8 mouse cellular contexts compared by ENCODE assay signal in the genomic region with DNA sequence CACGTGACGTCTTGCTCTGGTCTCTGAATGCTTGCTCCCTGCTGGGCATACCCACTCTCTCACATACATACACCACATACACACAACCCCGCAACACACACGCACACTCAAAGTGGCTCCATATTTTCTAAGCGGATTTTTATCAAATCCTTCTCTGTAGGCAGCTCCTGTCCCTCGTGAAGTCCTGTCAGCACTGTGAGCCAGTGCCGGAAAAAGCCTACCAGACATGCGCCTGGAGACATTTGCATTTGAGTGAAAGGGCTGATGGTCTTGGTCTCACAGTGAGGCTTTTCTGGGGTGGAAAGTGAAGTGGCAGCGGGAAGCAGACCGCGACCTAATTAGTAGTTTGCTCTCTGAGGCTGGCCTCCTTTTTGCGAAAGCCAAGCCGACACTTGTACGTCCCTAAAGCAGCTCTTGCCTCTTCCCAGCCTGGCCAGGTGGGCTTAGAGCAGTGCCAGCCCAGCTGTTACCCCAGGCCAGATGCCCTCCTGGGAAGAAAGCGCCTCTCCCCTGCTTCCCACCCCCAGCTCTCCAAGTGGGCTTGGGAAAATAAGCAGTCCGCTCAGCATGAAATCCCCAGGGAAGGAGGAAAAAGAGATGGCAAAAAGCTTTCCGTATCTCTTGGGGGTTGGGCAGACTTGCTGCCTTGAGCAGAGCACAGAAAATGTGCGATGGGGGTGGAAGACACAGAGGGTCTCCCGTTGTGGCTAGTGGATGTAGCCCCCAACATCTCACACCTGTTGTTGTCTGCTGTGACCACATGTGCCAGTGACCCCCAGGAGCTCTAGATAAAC.
DNase-seq lines count a peak whose midpoint lies in the region; ATAC-seq and TF ChIP-seq lines count a peak whose summit lies in the region.

No protein-coding gene starts in this region.

- WGBS in kidney, embryonic 15.5 days = 23% methylated on average over 19 of the region's 19 CpGs
- 17% methylated on average over 19 of the region's 19 CpGs for WGBS in embryonic facial prominence, embryonic 11.5 days
- WGBS in heart, embryonic 14.5 days = 25% methylated on average over 19 of the region's 19 CpGs
- WGBS in liver, postnatal 0 days (ENCODE audit: insufficient replicate concordance) = 30% methylated on average over 19 of the region's 19 CpGs
- WGBS in stomach, embryonic 14.5 days = 31% methylated on average over 19 of the region's 19 CpGs

- H3K27me3 ChIP-seq in kidney, embryonic 15.5 days = peaks cover 45% of the 10 kb centered on the region; the same call in 1 of the 2 replicates
- no peaks in the 10 kb centered on the region; the same call in none of the 2 replicates for H3K27me3 ChIP-seq in embryonic facial prominence, embryonic 11.5 days (ENCODE audit: control insufficient read depth, insufficient read depth, low read length)
- H3K27me3 ChIP-seq in heart, embryonic 14.5 days (ENCODE audit: control insufficient read depth, insufficient read depth, low read length) = no peaks in the 10 kb centered on the region
- no peaks in the 10 kb centered on the region for H3K27me3 ChIP-seq in liver, postnatal 0 days (ENCODE audit: insufficient read depth, low read length)
- H3K27me3 ChIP-seq in stomach, embryonic 14.5 days (ENCODE audit: control insufficient read depth, insufficient read depth, low read length) = no peaks in the 10 kb centered on the region

- peak overlapping the region; percentile 27 for H3K4me3 ChIP-seq in kidney, embryonic 15.5 days (replicated peaks)
- peak overlapping the region; percentile 6; the same call in 1 of the 2 replicates for H3K4me3 ChIP-seq in embryonic facial prominence, embryonic 11.5 days (ENCODE audit: low read depth, low read length)
- peak overlapping the region; percentile 29 to 33 for H3K4me3 ChIP-seq in heart, embryonic 14.5 days (ENCODE audit: control insufficient read depth in 1 of 2, insufficient read depth in 1 of 2, low read depth in 1 of 2, low read length in 2 of 2)
- H3K4me3 ChIP-seq in liver, postnatal 0 days (ENCODE audit: low read depth, low read length) = peak overlapping the region; percentile 15; the same call in 1 of the 2 replicates
- H3K4me3 ChIP-seq in stomach, embryonic 14.5 days (ENCODE audit: low read depth, low read length) = 0 out of 2 replicates have a peak overlapping the region, but pooled peaks have one; percentile 1

- no peak for TF ChIP-seq EP300 in liver, postnatal 0 days (IDR thresholded peaks at IDR 0.05; ENCODE audit: low read depth)

- H3K4me1 ChIP-seq in kidney, embryonic 15.5 days = peaks cover 16% of the 10 kb centered on the region; the same call in 1 of the 2 replicates
- no peaks in the 10 kb centered on the region for H3K4me1 ChIP-seq in embryonic facial prominence, embryonic 11.5 days (ENCODE audit: control insufficient read depth, insufficient read depth, low read length)
- H3K4me1 ChIP-seq in heart, embryonic 14.5 days (ENCODE audit: control insufficient read depth in 2 of 2, insufficient read depth in 2 of 2, low read length in 2 of 2) = peaks cover 3 to 10% of the 10 kb centered on the region in 2 experiments; a peak in 1 of 4 replicates
- no peaks in the 10 kb centered on the region for H3K4me1 ChIP-seq in liver, postnatal 0 days (ENCODE audit: insufficient read depth)
- H3K4me1 ChIP-seq in stomach, embryonic 14.5 days (ENCODE audit: control insufficient read depth, insufficient read depth, low read length) = no peaks in the 10 kb centered on the region

- H3K27ac ChIP-seq in kidney, embryonic 15.5 days = peak overlapping the region; percentile 37; the same call in 1 of the 2 replicates
- H3K27ac ChIP-seq in embryonic facial prominence, embryonic 11.5 days (replicated peaks; ENCODE audit: low read depth, low read length) = 0 out of 2 replicates have a peak overlapping the region, but pooled peaks have one; percentile 20
- peak overlapping the region; percentile 33 to 53; a peak in 3 of 4 replicates for H3K27ac ChIP-seq in heart, embryonic 14.5 days (replicated peaks in 1 of 2; ENCODE audit: control insufficient read depth in 1 of 2, insufficient read depth in 1 of 2, low read depth in 2 of 2, low read length in 2 of 2)
- H3K27ac ChIP-seq in liver, postnatal 0 days (ENCODE audit: low read depth) = no peak overlapping the region
- peak overlapping the region; percentile 27; the same call in 1 of the 2 replicates for H3K27ac ChIP-seq in stomach, embryonic 14.5 days (ENCODE audit: low read length)

- no peak for DNase-seq in kidney, adult 11 months
- DNase-seq in embryonic facial prominence, embryonic 11.5 days (ENCODE audit: low spot score) = peak; percentile 39
- DNase-seq in layer of hippocampus, adult 9-10 months (ENCODE audit: low spot score) = peak; percentile 16
- no peak for DNase-seq in liver, postnatal 0 days
- DNase-seq in gastrocnemius, postnatal 25 days = no peak

- peak; percentile 66 for ATAC-seq in kidney, embryonic 15.5 days (replicated peaks; ENCODE audit: low FRiP score)
- peak; percentile 74 for ATAC-seq in embryonic facial prominence, embryonic 11.5 days (replicated peaks; ENCODE audit: insufficient number of reproducible peaks, low FRiP score, low TSS enrichment, low read depth)
- no peak for ATAC-seq in heart, embryonic 14.5 days (ENCODE audit: insufficient number of reproducible peaks, insufficient read depth, low FRiP score, low read depth)
- ATAC-seq in liver, postnatal 0 days = no peak
- no peak; the same call in 1 of the 2 replicates for ATAC-seq in stomach, embryonic 14.5 days (ENCODE audit: insufficient number of reproducible peaks, insufficient read depth, low FRiP score, low read depth)

- no peak for TF ChIP-seq CTCF in liver, postnatal 0 days (IDR thresholded peaks at IDR 0.05; ENCODE audit: low read depth)

- H3K9ac ChIP-seq in kidney, embryonic 15.5 days = no peak overlapping the region
- H3K9ac ChIP-seq in embryonic facial prominence, embryonic 11.5 days (replicated peaks; ENCODE audit: low read length) = no peak overlapping the region; the same call in 1 of the 2 replicates
- H3K9ac ChIP-seq in heart, embryonic 14.5 days (ENCODE audit: low read length) = peak overlapping the region; percentile 66
- H3K9ac ChIP-seq in liver, postnatal 0 days (replicated peaks) = no peak overlapping the region
- H3K9ac ChIP-seq in stomach, embryonic 14.5 days (replicated peaks; ENCODE audit: low read depth, low read length) = no peak overlapping the region

- H3K36me3 ChIP-seq in kidney, embryonic 15.5 days = no peaks in the 10 kb centered on the region
- no peaks in the 10 kb centered on the region for H3K36me3 ChIP-seq in embryonic facial prominence, embryonic 11.5 days (replicated peaks; ENCODE audit: control insufficient read depth, insufficient read depth, low read depth, low read length)
- H3K36me3 ChIP-seq in heart, embryonic 14.5 days (ENCODE audit: control insufficient read depth, insufficient read depth, low read length) = no peaks in the 10 kb centered on the region
- no peaks in the 10 kb centered on the region for H3K36me3 ChIP-seq in liver, postnatal 0 days (replicated peaks; ENCODE audit: insufficient read depth, low read length)
- H3K36me3 ChIP-seq in stomach, embryonic 14.5 days (ENCODE audit: control insufficient read depth, insufficient read depth, low read length) = no peaks in the 10 kb centered on the region

- peak overlapping the region; percentile 55 for H3K4me2 ChIP-seq in kidney, embryonic 15.5 days
- H3K4me2 ChIP-seq in embryonic facial prominence, embryonic 11.5 days (ENCODE audit: low read depth, low read length) = peak overlapping the region; percentile 23
- peak overlapping the region; percentile 64 for H3K4me2 ChIP-seq in heart, embryonic 14.5 days (ENCODE audit: low read length)
- peak overlapping the region; percentile 57 for H3K4me2 ChIP-seq in liver, postnatal 0 days (ENCODE audit: low read depth, low read length)
- H3K4me2 ChIP-seq in stomach, embryonic 14.5 days (replicated peaks; ENCODE audit: low read depth, low read length) = peak overlapping the region; percentile 35

- H3K9me3 ChIP-seq in kidney, embryonic 15.5 days (replicated peaks) = no peaks in the 10 kb centered on the region
- no peaks in the 10 kb centered on the region for H3K9me3 ChIP-seq in embryonic facial prominence, embryonic 11.5 days (replicated peaks; ENCODE audit: control insufficient read depth, low read length)
- no peaks in the 10 kb centered on the region for H3K9me3 ChIP-seq in heart, embryonic 14.5 days (ENCODE audit: control insufficient read depth, low read length)
- no peaks in the 10 kb centered on the region for H3K9me3 ChIP-seq in liver, postnatal 0 days (ENCODE audit: low read length)
- no peaks in the 10 kb centered on the region for H3K9me3 ChIP-seq in stomach, embryonic 14.5 days (ENCODE audit: control insufficient read depth, low read depth, low read length)

Comparison
In these comparisons a context has a peak if more than half of its experiments do, and no peak if none do; other contexts are left out.
1. ATAC-seq: peak in kidney, embryonic 15.5 days (single experiment) and embryonic facial prominence, embryonic 11.5 days (single experiment); none in heart, embryonic 14.5 days (single experiment), liver, postnatal 0 days (single experiment) and stomach, embryonic 14.5 days (single experiment).
2. DNase-seq: peak in embryonic facial prominence, embryonic 11.5 days (single experiment) and layer of hippocampus, adult 9-10 months (single experiment); none in kidney, adult 11 months (single experiment), liver, postnatal 0 days (single experiment) and gastrocnemius, postnatal 25 days (single experiment).
3. Peak in every context shown above with its lines, with median percentiles within 50 percentile points of each other: H3K4me2 ChIP-seq and H3K4me3 ChIP-seq.